Mouse (Mus musculus) MEL (cell line): ENCODE results near the gene Pfkfb4. TPM values are rescaled to one million over a fixed set of nuclear protein-coding genes. Genes with fewer than 3 reads are reported as not detected.

Source experiments
- DNase-seq: peaks from one replicate; pipeline ENCODE4 v3.0.0; 2011; ENCODE audit warnings: low read depth, low spot score
- H3K27ac ChIP-seq: 2 replicates; pipeline ENCODE4 v1.5.1; 2012; ENCODE audit warnings: low read depth, mild to moderate bottlenecking, control low read depth, low read length, moderate library complexity; ENCODE audit not compliant: control insufficient read depth
- H3K27me3 ChIP-seq, 2 experiments: fragments of 150-350 bp in 1 of 2; sonication (generic) in 1 of 2; 2 replicates each; pipeline ENCODE4 v1.6.1; 2012; ENCODE audit warnings: low read length in 2 of 2, mild to moderate bottlenecking in 2 of 2, improper control_type of control experiment in 1 of 2, moderate library complexity in 1 of 2; ENCODE audit not compliant: insufficient read depth in 2 of 2, control insufficient read depth in 1 of 2
- H3K36me3 ChIP-seq, 2 experiments: 2 replicates each; pipeline ENCODE4 v1.6.1; 2012 to 2014; ENCODE audit warnings: low read length in 2 of 2, improper control_type of control experiment in 1 of 2, inconsistent platforms in 1 of 2, mild to moderate bottlenecking in 1 of 2; ENCODE audit not compliant: insufficient read depth in 2 of 2, control insufficient read depth in 1 of 2
- H3K4me1 ChIP-seq, 2 experiments: fragments of 150-350 bp in 1 of 2; sonication (generic) in 1 of 2; 2 replicates each; pipeline ENCODE4 v1.6.1; 2012; ENCODE audit warnings: low read length in 2 of 2, improper control_type of control experiment in 1 of 2, mild to moderate bottlenecking in 1 of 2; ENCODE audit not compliant: insufficient read depth in 2 of 2, control insufficient read depth in 1 of 2
- H3K4me3 ChIP-seq, 2 experiments: fragments of 150-350 bp in 1 of 2; sonication (generic) in 1 of 2; 2 replicates each; pipeline ENCODE4 v1.5.1; 2012; ENCODE audit warnings: low read depth in 2 of 2, low read length in 2 of 2, mild to moderate bottlenecking in 2 of 2, moderate library complexity in 2 of 2, control low read depth in 1 of 2, improper control_type of control experiment in 1 of 2; ENCODE audit not compliant: control insufficient read depth in 1 of 2, insufficient read depth in 1 of 2
- H3K79me2 ChIP-seq: 2 replicates; pipeline ENCODE4 v1.6.1; 2012; ENCODE audit warnings: mild to moderate bottlenecking, low read length, moderate library complexity; ENCODE audit not compliant: control insufficient read depth, poor library complexity, insufficient read depth
- H3K9ac ChIP-seq: 2 replicates; pipeline ENCODE4 v1.6.1; 2012; ENCODE audit warnings: low read depth, mild to moderate bottlenecking, control low read depth, low read length, moderate library complexity; ENCODE audit not compliant: control insufficient read depth, poor library complexity, severe bottlenecking
- H3K9me3 ChIP-seq: fragments of 150-350 bp; sonication (generic); replicated peaks from 2 replicates; pipeline ENCODE4 v1.6.1; 2012; ENCODE audit warnings: mild to moderate bottlenecking, low read length, improper control_type of control experiment, moderate library complexity; ENCODE audit not compliant: insufficient read depth
- BHLHE40 ChIP-seq: IDR thresholded peaks from 2 replicates; pipeline ENCODE4 v1.6.1; 2012; ENCODE audit warnings: low read depth, mild to moderate bottlenecking, inconsistent platforms, low read length, improper control_type of control experiment, borderline replicate concordance
- CHD2 ChIP-seq: IDR thresholded peaks from 2 replicates; pipeline ENCODE4 v1.6.1; 2011; ENCODE audit warnings: low read length, improper control_type of control experiment
- CTCF ChIP-seq, 3 experiments: IDR thresholded peaks in 2 of 3; conservative IDR thresholded peaks in 1 of 3; 2 replicates each; pipeline ENCODE4 v1.5.1; 2011 to 2012; ENCODE audit warnings: low read length in 3 of 3, low read depth in 2 of 3, mild to moderate bottlenecking in 2 of 3, improper control_type of control experiment in 1 of 3, inconsistent platforms in 1 of 3, mixed read lengths in 1 of 3, moderate library complexity in 1 of 3; ENCODE audit not compliant: control insufficient read depth in 1 of 3, insufficient read depth in 1 of 3, poor library complexity in 1 of 3, severe bottlenecking in 1 of 3
- ELF1 ChIP-seq: IDR thresholded peaks from 2 replicates; pipeline ENCODE4 v1.6.1; 2014; ENCODE audit warnings: low read depth, mild to moderate bottlenecking, inconsistent platforms, low read length, improper control_type of control experiment, moderate library complexity
- EP300 ChIP-seq, 2 experiments: IDR thresholded peaks; 2 replicates each; pipeline ENCODE4 v1.6.1; 2011; ENCODE audit warnings: improper control_type of control experiment in 2 of 2, low read length in 2 of 2, low read depth in 1 of 2, mild to moderate bottlenecking in 1 of 2
- ETS1 ChIP-seq: IDR thresholded peaks from 2 replicates; pipeline ENCODE4 v1.6.1; 2012; ENCODE audit warnings: low read depth, mild to moderate bottlenecking, inconsistent platforms, low read length, improper control_type of control experiment, moderate library complexity
- GABPA ChIP-seq: IDR thresholded peaks from 2 replicates; pipeline ENCODE4 v1.6.1; 2012; ENCODE audit warnings: low read depth, mild to moderate bottlenecking, inconsistent platforms, low read length, improper control_type of control experiment, moderate library complexity
- JUND ChIP-seq: IDR thresholded peaks from 2 replicates; pipeline ENCODE4 v1.6.1; 2011; ENCODE audit warnings: low read depth, mild to moderate bottlenecking, improper control_type of control experiment, low read length
- KAT2A ChIP-seq: conservative IDR thresholded peaks from 2 replicates; pipeline ENCODE4 v1.6.1; 2012; ENCODE audit warnings: low read depth, low read length, improper control_type of control experiment, inconsistent platforms
- MAFK ChIP-seq: IDR thresholded peaks from 2 replicates; pipeline ENCODE4 v1.6.1; 2011; ENCODE audit warnings: low read depth, mild to moderate bottlenecking, low read length, improper control_type of control experiment, borderline replicate concordance
- MYB ChIP-seq: IDR thresholded peaks from 2 replicates; pipeline ENCODE4 v1.6.1; 2011; ENCODE audit warnings: mild to moderate bottlenecking, low read depth, low read length, improper control_type of control experiment
- MYC ChIP-seq: IDR thresholded peaks from 2 replicates; pipeline ENCODE4 v1.6.1; 2011; ENCODE audit warnings: low read depth, mild to moderate bottlenecking, low read length, improper control_type of control experiment, moderate library complexity
- NELFE ChIP-seq: IDR thresholded peaks from 2 replicates; pipeline ENCODE4 v1.6.1; 2011; ENCODE audit warnings: low read depth, low read length, improper control_type of control experiment
- NRF1 ChIP-seq: IDR thresholded peaks from 2 replicates; pipeline ENCODE4 v1.6.1; 2014; ENCODE audit warnings: low read depth, mild to moderate bottlenecking, inconsistent platforms, low read length, improper control_type of control experiment, moderate library complexity; ENCODE audit not compliant: poor library complexity, insufficient read depth, severe bottlenecking
- POLR2AphosphoS2 ChIP-seq: IDR thresholded peaks from 2 replicates; pipeline ENCODE4 v1.6.1; 2011; ENCODE audit warnings: low read length, improper control_type of control experiment
- SMC3 ChIP-seq: IDR thresholded peaks from 2 replicates; pipeline ENCODE4 v1.6.1; 2011; ENCODE audit warnings: low read depth, low read length, improper control_type of control experiment
- TAL1 ChIP-seq: IDR thresholded peaks from 2 replicates; pipeline ENCODE4 v1.6.1; 2012; ENCODE audit warnings: mild to moderate bottlenecking, inconsistent platforms, low read length, moderate library complexity, mixed read lengths
- TBP ChIP-seq: IDR thresholded peaks from 2 replicates; pipeline ENCODE4 v1.8.0; 2011; ENCODE audit warnings: low read depth, low read length, improper control_type of control experiment
- TCF12 ChIP-seq: IDR thresholded peaks from 2 replicates; pipeline ENCODE4 v1.6.1; 2014; ENCODE audit warnings: low read depth, mild to moderate bottlenecking, inconsistent platforms, low read length, improper control_type of control experiment, moderate library complexity
- UBTF ChIP-seq: IDR thresholded peaks from 2 replicates; pipeline ENCODE4 v1.6.1; 2012; ENCODE audit warnings: low read depth, mild to moderate bottlenecking, inconsistent platforms, low read length, improper control_type of control experiment, moderate library complexity, borderline replicate concordance; ENCODE audit not compliant: insufficient read depth
- USF2 ChIP-seq, 2 experiments: IDR thresholded peaks; 2 replicates each; pipeline ENCODE4 v1.6.1; 2011 to 2012; ENCODE audit warnings: improper control_type of control experiment in 2 of 2, low read length in 2 of 2, borderline replicate concordance in 1 of 2, inconsistent platforms in 1 of 2, low read depth in 1 of 2, mild to moderate bottlenecking in 1 of 2; ENCODE audit not compliant: insufficient read depth in 1 of 2
- ZC3H11A ChIP-seq: IDR thresholded peaks from 2 replicates; pipeline ENCODE4 v1.6.1; 2012; ENCODE audit warnings: low read depth, mild to moderate bottlenecking, inconsistent platforms, low read length, improper control_type of control experiment
- ZMIZ1 ChIP-seq: IDR thresholded peaks from 2 replicates; pipeline ENCODE4 v1.6.1; 2012; ENCODE audit warnings: low read depth, mild to moderate bottlenecking, inconsistent platforms, low read length, improper control_type of control experiment, moderate library complexity
- polyA plus RNA-seq, 2 experiments: library from polyadenylated mRNA; stranded (reverse) in 1 of 2; unstranded in 1 of 2; fragments of >175 nt in 1 of 2; fragments of >200 nt in 1 of 2; gene quantifications; 2 replicates each; pipeline versions ENCODE4 v1.2.1 to v1.2.4; 2012; ENCODE audit warnings: low replicate concordance in 2 of 2, low read depth in 1 of 2; ENCODE audit not compliant: insufficient read length in 2 of 2, insufficient read depth in 1 of 2, missing spikeins in 1 of 2
- total RNA-seq: library from RNA; depleted of rRNA; stranded (reverse); fragments of 300-350 nt; gene quantifications from 2 replicates; pipeline ENCODE4 v1.2.3, GENCODE M21; 2012

Gene Pfkfb4
- total and polyA plus RNA-seq, 3 experiments, result 3.2 to 6.4 TPM; not detected in 1

- Histone ChIP-seq H3K4me1 (no peaks in the 10 kb centered on the region), H3K27ac (no peak overlapping the region), H3K4me3 (no peak overlapping the region), H3K9ac (no peak overlapping the region), H3K36me3 (no peaks in the 10 kb centered on the region), H3K79me2 (no peaks in the 10 kb centered on the region), H3K27me3 (no peaks in the 10 kb centered on the region), H3K9me3 (no peaks in the 10 kb centered on the region)
- TF ChIP-seq JUND, result no peak
- DNase-seq, result no peak
Observed at GRCm38 (mm10) chr9:108963577-108963976, 28.0 kb upstream of the Pfkfb4 start.

DNA sequence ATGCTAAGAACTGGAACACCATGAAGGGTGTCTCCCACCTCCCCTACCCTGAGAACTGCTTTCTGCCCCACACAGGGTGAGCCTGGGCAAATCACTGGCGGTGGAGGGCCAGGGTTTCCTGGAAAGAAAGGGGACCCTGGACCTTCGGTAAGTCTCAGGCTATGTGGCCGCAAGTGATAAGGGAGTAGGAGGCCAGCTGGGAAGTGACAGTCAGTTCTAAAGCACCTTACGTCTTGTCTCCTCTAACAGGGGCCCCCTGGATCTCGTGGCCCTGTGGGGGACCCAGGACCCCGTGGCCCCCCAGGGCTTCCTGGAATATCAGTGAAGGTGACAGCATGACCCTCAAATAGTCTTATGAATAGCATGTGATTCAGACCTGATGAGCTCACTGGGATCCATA is 27.2 kb upstream of the Pfkfb4 start:
- Histone ChIP-seq H3K9ac (no peak overlapping the region), H3K9me3 (no peaks in the 10 kb centered on the region), H3K27me3 (no peaks in the 10 kb centered on the region), H3K4me1 (no peaks in the 10 kb centered on the region), H3K4me3 (no peak overlapping the region), H3K27ac (no peak overlapping the region), H3K36me3 (no peaks in the 10 kb centered on the region), H3K79me2 (no peaks in the 10 kb centered on the region)
- no peak for DNase-seq
- no peak for TF ChIP-seq TBP
- no peak for TF ChIP-seq GABPA
- TF ChIP-seq TAL1, result no peak
- no peak for TF ChIP-seq ELF1
- TF ChIP-seq MAFK, result no peak
- TF ChIP-seq USF2 (IDR thresholded peaks at IDR 0.05; ENCODE audit: borderline replicate concordance in 1 of 2, insufficient read depth in 1 of 2, low read depth in 1 of 2, low read length in 2 of 2), result no peak

DNA sequence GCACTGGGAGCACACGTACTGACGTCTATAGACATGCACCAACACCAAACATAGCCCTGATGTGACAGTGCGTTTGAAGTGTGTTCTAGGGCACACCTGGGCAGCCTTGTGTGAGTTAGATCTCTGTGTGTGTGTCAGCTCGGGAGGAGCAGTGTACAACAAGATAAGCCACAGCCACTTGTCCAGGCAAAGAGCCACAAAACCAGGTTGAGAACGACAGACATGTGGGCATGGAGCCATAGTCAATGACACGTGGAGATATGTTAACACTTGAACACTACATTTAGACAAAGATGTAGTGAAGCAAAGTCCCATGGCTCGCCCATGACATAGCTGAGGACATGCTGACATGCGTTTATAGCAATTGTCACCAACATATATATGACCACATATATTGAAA is 21.0 kb upstream of the Pfkfb4 start:
- no peaks in the 10 kb centered on the region for H3K36me3 ChIP-seq
- no peaks in the 10 kb centered on the region for H3K79me2 ChIP-seq
- no peak for TF ChIP-seq SMC3
- TF ChIP-seq ETS1, result no peak
- no peak for TF ChIP-seq NRF1
- no peak for TF ChIP-seq TBP
- no peak for TF ChIP-seq MYC
- TF ChIP-seq TCF12, result no peak
- TF ChIP-seq ZMIZ1, result no peak
- no peak for TF ChIP-seq CHD2
- TF ChIP-seq UBTF, result no peak
- no peak for TF ChIP-seq NELFE
- TF ChIP-seq CTCF (IDR thresholded peaks at IDR 0.05 in 2 of 3, conservative IDR thresholded peaks at IDR 0.05 in 1 of 3; ENCODE audit: control insufficient read depth in 1 of 3, insufficient read depth in 1 of 3, low read depth in 2 of 3, low read length in 3 of 3, poor library complexity in 1 of 3, severe bottlenecking in 1 of 3), result no peak
- no peak for TF ChIP-seq POLR2AphosphoS2
- no peak for TF ChIP-seq ELF1
- TF ChIP-seq ZC3H11A, result no peak
- TF ChIP-seq KAT2A, result no peak
- no peak for TF ChIP-seq BHLHE40
- TF ChIP-seq MYB, result no peak
- no peak for TF ChIP-seq EP300 (IDR thresholded peaks at IDR 0.05; ENCODE audit: low read depth in 1 of 2, low read length in 2 of 2)
- H3K27ac ChIP-seq, result no peak overlapping the region
- no peaks in the 10 kb centered on the region for H3K9me3 ChIP-seq
- no peak overlapping the region for H3K9ac ChIP-seq
- H3K4me1 ChIP-seq, result no peaks in the 10 kb centered on the region
- H3K4me3 ChIP-seq, result no peak overlapping the region
- no peaks in the 10 kb centered on the region for H3K27me3 ChIP-seq
- no peak for DNase-seq
